Mouse (Mus musculus): ENCODE data around the gene Zfp423.
A peak's percentile ranks its signal among the peaks of the same experiment; 100 is the strongest.

Zfp423 gene

DNA sequence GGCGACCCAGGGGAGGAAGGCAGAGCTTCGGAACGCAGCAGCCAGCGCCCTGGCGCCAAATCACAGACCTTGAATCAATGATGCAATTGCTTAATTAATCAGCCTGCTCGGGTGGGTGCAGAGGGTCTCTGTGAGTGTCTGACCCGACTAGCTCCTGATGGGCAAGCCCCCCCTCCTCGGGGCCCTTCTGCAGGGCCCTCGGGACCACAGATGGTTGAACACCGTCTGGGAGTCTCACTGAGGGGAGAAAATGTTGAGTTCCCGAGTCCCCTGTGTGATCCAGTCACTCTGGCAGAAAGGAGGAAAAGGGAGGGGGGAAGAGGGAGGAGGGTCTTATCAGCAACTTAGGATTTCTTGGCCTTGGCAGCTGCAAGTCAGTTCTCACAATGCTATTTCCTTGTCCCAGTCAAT, 124.0 kb downstream of the Zfp423 start:
- no peak for DNase-seq

- DNase-seq, result no peak
These were observed 124.7 kb downstream of the Zfp423 start for GRCm38 (mm10) chr8:87834656-87835055.

DNA sequence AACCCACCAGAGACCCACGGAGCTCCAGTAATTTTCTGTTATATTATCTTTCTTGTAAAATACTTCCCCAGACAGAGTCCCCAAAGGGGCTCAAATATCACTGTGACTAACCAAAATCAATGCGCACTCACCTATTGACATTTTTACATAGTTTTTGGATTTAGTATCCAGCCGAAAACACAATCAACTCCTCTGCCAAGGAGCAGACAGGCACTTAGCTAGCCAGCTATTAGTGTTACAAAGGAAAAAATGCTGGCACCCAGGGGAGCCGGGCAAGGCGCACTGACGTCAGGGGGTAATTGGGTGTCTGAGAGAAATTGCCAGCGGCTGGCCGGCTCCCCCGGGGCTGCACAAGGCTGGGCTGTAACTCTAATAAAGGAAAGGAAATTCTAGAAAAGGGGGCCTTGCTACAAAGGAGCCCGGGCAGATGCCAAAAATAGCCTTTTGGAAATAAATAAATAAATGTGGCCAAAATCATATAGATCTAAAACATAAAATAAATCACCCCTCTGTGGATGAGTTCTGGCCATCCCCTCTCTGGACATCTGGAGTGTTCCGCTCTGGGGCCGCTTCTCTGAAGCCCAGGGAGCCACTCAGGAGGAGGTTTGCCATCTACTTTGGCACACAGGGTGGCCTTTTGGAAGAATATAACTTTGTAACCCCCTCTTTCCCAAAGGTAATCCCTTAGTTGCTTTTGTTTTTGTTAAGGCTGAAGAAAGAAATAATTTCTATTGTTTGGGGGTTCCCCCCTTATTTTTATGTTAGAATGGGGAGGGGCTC, 125.4 kb downstream of the Zfp423 start:
- peak in 1 of 2 experiments; percentile 51 for DNase-seq

GRCm38 (mm10) chr8:87833339-87833738, 126.1 kb downstream of the Zfp423 start:
- DNase-seq, result peak; percentile 57 to 73

- DNase-seq, result no peak
These were observed 126.7 kb downstream of the Zfp423 start for GRCm38 (mm10) chr8:87832381-87833325.

GRCm38 (mm10) chr8:87831567-87831966, 127.8 kb downstream of the Zfp423 start:
- DNase-seq, result peak; percentile 46 to 63

- DNase-seq, result no peak
These were observed 128.3 kb downstream of the Zfp423 start for GRCm38 (mm10) chr8:87831116-87831515.

GRCm38 (mm10) chr8:87830200-87830599, 129.2 kb downstream of the Zfp423 start:
- DNase-seq, result peak; percentile 75 to 80

DNA sequence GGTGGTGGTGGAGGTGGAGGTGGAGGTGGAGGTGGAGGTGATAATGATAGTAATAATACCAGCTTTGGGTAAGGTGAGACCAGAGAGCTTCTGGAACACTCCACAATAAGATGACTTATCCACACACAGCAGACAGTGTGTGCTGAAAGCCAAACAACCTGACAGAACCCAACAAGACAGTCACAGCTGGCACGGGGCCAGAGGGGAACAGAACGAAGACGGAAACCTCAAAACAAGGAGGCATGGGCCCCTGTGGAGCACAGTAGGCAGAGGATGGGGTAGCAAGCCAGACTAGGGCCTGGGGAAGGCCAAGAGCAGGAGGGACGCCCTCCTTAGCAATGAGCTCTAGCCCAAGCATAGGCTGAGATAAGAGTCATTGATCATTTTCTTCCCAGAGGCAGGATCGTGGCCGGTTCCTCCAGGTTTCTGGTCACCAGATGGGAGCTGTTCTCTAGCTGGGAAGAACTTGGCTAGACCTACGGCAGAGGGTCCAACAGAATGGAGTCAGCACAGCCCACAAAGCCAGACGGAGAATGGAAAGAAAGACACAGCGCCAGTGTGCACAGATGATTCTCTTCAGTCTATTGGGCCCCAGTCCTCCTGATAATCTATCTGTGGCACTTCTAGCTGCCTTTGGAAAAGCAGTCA, 133.3 kb downstream of the Zfp423 start:
- peak; percentile 86 to 89 for DNase-seq

DNA sequence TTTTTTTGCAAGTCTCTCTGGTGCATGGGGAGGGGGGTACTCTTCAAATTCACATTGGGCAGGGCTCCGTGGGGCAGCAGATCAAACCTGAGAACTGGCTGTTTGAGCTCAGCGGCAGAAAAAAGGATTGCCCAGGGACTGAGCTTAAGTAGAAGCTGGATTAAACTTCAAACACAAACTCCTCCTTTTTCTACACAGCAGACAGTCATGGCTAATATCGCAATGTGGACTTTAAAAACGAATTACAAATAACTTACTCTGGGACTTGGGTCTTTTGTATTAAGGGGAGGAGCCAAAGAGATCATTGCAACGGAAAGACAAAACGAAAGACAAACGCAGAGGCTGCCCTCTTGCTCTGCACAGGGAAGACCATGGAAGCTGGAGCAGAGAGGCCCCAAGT, 136.2 kb downstream of the Zfp423 start:
- DNase-seq, result no peak

DNA sequence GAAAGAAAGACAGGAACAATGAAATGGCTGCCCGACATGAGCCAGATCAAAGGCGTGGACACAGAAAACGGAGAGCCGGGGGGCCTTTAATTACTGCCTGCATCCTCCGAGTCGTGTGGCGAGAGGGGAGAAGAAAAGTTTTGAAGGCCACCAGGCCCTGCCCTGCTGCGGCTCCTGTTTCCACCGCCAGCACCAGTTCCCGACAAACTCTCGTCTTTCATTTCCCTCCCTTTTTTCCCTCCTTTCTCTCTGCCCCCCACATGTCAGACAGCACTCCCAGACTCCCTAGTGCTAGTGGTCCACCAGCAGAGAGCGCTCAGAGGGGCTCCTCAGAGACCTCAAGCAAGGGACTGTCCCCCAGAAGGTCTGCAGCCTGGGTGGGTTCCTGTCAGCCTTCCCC, 136.7 kb downstream of the Zfp423 start:
- DNase-seq, result no peak

DNA sequence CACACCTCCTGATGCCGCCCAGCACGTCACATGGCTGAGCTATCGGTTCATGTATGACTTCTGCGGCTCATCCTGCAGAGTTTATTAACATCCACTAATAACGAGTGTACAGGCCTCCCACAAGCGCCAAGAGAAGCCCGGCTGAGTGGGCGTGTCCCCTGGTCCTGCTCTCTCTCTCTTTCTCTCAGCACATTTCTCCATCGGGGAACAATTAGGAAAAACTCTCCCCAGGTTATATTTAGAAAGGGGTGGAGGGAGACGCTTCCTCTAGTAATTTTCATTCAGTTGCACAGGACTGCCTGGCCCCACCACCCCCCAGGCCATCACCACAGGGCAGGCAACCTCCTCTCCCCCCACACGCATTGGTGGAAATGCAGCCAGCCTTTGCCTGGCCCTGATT, 137.2 kb downstream of the Zfp423 start:
- no peak for DNase-seq

GRCm38 (mm10) chr8:87821655-87822054, 137.7 kb downstream of the Zfp423 start:
- peak in 1 of 2 experiments; percentile 55 for DNase-seq

GRCm38 (mm10) chr8:87819263-87819662, 140.1 kb downstream of the Zfp423 start:
- peak; percentile 71 to 76 for DNase-seq

GRCm38 (mm10) chr8:87818506-87818905, 140.9 kb downstream of the Zfp423 start:
- DNase-seq, result peak; percentile 73 to 83

DNA sequence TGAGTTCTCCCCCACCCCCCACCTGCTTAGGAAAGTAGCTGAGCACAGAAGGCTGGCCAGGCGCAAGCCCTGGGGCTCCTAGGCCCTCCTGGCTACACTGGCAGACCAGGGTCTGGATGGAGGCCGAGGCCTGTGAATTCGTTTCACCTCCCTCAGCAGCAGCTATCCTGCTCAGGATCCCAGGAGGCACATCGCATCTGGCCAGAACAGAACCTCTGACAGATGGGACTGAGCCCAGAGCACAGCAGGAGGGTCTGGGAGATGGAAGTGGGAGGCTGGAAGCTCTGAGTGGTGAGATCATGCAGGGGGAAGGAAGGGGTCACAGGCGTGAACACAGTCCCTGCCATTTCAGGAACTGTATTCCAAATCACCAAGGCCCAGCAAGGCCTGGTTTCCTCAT, 143.3 kb downstream of the Zfp423 start:
- DNase-seq, result peak; percentile 74 to 87

DNA sequence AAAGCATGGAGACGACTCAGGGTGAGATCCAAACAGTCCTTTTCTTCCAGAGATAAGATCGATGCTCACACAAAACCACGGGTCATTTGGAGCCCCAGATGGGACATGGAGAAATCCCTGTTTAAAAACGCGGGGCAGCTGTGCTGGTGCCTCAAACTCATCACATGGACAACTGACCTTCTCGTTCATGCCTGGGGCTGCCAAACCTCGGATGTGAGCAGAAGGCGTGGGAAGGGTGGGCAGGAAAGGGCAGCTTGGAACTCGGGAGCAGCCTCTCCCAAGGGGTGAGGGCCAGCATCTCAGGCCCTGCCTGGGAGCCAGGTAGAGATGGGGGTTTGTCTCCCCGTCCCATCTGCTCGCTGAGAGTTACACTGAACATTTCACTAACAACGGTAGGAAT, 146.7 kb downstream of the Zfp423 start:
- DNase-seq, result peak; percentile 70 to 79

DNA sequence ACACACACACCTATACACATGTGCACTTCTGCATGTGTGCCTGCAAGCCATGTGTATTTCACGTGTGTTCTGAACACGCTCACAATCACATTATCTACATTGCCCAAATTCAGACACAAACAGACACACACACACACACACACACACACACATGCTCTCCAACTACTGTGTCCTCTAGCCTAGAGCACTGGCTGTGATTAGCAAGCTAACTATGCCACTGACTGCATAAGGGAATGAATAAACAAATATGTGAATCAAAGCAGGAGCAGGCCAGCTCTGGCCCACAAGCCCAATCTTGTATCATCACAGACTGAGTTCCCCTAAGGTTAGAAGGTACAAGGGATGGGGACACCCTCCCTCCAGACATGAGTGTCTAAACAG, 147.3 kb downstream of the Zfp423 start:
- DNase-seq, result peak in 1 of 2 experiments; percentile 51

DNA sequence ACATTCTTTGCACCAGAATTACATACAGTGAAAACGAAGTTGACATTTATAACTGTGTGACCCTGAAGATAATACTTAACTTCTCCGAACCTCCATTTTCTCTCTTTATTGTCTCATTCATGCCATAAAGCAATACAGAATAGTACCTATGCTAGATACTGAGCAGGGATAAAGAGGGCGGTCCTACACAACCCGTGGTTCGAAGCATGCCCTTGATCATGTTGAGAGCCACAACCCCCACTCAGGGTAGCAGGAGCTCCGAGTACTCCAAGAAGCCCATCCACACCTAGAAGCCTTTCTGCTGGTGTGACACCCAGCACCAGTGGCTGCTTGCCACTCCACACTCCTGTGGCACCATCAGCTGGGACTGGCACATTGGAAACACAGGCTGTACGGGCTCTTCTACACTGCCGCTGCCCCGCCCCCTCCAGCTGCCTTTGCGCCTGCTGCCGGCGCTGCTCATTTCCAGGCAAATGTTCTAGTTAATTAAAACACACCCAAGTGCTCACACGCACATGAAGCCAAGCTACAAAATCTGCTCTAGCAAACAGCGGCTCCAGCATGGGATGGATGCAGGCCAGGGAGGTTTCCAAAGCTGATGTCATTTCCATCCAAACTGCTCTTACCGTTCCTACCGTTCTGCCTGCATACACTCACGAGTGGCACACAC, 147.9 kb downstream of the Zfp423 start:
- peak; percentile 93 to 95 for DNase-seq

GRCm38 (mm10) chr8:87810771-87811170, 148.6 kb downstream of the Zfp423 start:
- no peak for DNase-seq

DNA sequence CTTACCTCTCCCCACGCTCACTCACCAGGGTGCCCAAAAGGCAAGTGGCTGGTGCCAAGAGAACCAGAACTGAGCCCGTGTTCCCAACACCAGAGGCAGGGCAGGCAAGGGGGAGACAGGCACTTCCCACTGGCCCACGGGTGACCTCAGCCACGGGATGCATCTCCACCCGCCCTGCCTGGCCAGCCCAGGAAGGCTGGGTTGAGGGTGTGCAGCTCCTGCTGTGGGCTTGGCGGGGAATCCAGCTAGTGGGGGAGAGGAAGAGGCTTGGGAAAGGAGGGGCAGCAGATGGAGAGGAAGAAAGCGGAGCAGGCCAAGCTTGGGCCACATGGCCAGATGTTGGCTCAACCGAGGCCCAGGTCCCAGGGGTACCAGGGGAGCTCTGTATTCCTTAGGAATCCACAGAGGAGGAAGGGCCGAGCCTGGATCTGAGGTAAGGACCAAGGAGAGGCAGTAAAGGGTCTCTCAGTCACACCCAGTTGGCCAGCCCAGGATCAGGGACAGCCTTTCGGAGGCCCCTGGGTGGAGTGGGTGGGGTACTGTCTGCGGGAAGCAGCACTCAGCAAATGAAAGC, 155.0 kb downstream of the Zfp423 start:
- DNase-seq, result peak; percentile 59 to 80

GRCm38 (mm10) chr8:87803437-87803836, 156.0 kb downstream of the Zfp423 start:
- peak in 1 of 2 experiments; percentile 52 for DNase-seq
